Mouse (Mus musculus) lung, postnatal 0 days (tissue): ENCODE measurements around the gene Ebf3.

ENCODE experiments used
- CTCF ChIP-seq: IDR thresholded peaks from 2 replicates; pipeline ENCODE4 v1.5.1; 2016; ENCODE audit warnings: antibody characterized with exemption, mild to moderate bottlenecking
- EP300 ChIP-seq: IDR thresholded peaks from 2 replicates; pipeline ENCODE4 v1.6.1; 2016; ENCODE audit warnings: antibody characterized with exemption, mild to moderate bottlenecking, control low read depth

- TF ChIP-seq CTCF, result no peak
- TF ChIP-seq EP300, result no peak
Measured at GRCm38 (mm10) chr7:137314710-137315543, 682 bp upstream of the Ebf3 start.
